Mouse (Mus musculus) stomach, postnatal 0 days (tissue): ENCODE measurements at regions not wholly inside any gene's neighbourhood (a gene's known extent, or its start where the extent isn't known, plus 50 kb on each side); places are given as distances from the start of the nearest gene placed in this dataset.

Source experiments
- CTCF ChIP-seq: IDR thresholded peaks from 2 replicates; pipeline ENCODE4 v1.5.1; 2016; ENCODE audit warnings: antibody characterized with exemption, low read depth, mild to moderate bottlenecking, moderate library complexity
- EP300 ChIP-seq: optimal IDR thresholded peaks from 2 replicates; pipeline ENCODE3; 2016; ENCODE audit warnings: antibody characterized with exemption

- TF ChIP-seq CTCF (no peak), EP300 (no peak)
Measured at GRCm38 (mm10) chr10:96761601-96762000, 144.8 kb downstream of the Btg1 start.
